Mouse (Mus musculus): Measurements from ENCODE around the gene Fam222a. TPM values are rescaled to one million over a fixed set of nuclear protein-coding genes. Genes with fewer than 3 reads are reported as not detected.

The Fam222a gene
- polyA plus RNA-seq, 1 experiment, result 3.4 TPM

DNA sequence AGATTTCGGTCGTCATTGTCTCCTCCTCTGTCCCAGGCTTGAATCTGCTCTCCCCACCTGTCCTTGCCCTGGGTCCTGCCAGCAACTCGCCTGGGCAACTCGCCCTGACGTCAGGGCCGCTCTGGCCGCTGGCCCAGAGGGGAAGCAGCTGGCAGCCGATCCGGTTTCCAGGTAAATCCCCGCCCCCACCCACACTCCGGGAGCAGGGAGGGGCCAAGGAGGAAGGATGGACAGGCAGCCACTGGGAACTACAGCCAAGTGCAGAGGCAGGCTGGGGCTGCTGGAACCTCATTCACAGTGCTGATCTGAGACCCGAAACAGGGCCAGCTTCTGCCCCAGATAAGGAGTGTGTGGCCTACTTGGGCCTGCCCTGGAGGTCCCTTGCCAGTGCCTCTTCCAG lies 2.5 kb upstream of the Fam222a start:
- H3K4me3 ChIP-seq (ENCODE audit: low read depth, low read length), result peak overlapping the region; percentile 63
- no peak for TF ChIP-seq CTCF (IDR thresholded peaks at IDR 0.05; ENCODE audit: low read depth, low read length)
- TF ChIP-seq EP300 (IDR thresholded peaks at IDR 0.05; ENCODE audit: insufficient read depth, low read depth, low read length), result peak; percentile 91
- TF ChIP-seq POLR2A (IDR thresholded peaks at IDR 0.05; ENCODE audit: insufficient read depth, low read length), result peak; percentile 64
- peaks cover 3% of the 10 kb centered on the region for H3K4me1 ChIP-seq (ENCODE audit: control insufficient read depth, insufficient read depth, low read length)
- H3K27ac ChIP-seq (ENCODE audit: insufficient read depth, low read length), result peak overlapping the region; percentile 84
- H3K27me3 ChIP-seq (ENCODE audit: control insufficient read depth, insufficient read depth, low read length, poor library complexity, severe bottlenecking), result no peaks in the 10 kb centered on the region
- peak overlapping the region; percentile 43 for H3K9ac ChIP-seq (ENCODE audit: low read depth, poor library complexity, severe bottlenecking)
- H3K36me3 ChIP-seq (ENCODE audit: control insufficient read depth, insufficient read depth, low read length, poor library complexity, severe bottlenecking), result no peaks in the 10 kb centered on the region
- peaks cover 5% of the 10 kb centered on the region; the same call in 1 of the 2 replicates for H3K9me3 ChIP-seq (replicated peaks; ENCODE audit: control insufficient read depth, insufficient read depth, low read length, poor library complexity, severe bottlenecking)

GRCm38 (mm10) chr5:114565751-114566150 lies 2.1 kb upstream of the Fam222a start:
- Histone ChIP-seq H3K9me3 (replicated peaks; ENCODE audit: control insufficient read depth, insufficient read depth, low read length, poor library complexity, severe bottlenecking) (peaks cover 5% of the 10 kb centered on the region; the same call in 1 of the 2 replicates), H3K27ac (ENCODE audit: insufficient read depth, low read length) (peak overlapping the region; percentile 65), H3K36me3 (ENCODE audit: control insufficient read depth, insufficient read depth, low read length, poor library complexity, severe bottlenecking) (no peaks in the 10 kb centered on the region), H3K9ac (ENCODE audit: low read depth, poor library complexity, severe bottlenecking) (peak overlapping the region; percentile 43), H3K4me1 (ENCODE audit: control insufficient read depth, insufficient read depth, low read length) (peaks cover 3% of the 10 kb centered on the region), H3K4me3 (ENCODE audit: low read depth, low read length) (no peak overlapping the region), H3K27me3 (ENCODE audit: control insufficient read depth, insufficient read depth, low read length, poor library complexity, severe bottlenecking) (no peaks in the 10 kb centered on the region)
- TF ChIP-seq EP300 (IDR thresholded peaks at IDR 0.05; ENCODE audit: insufficient read depth, low read depth, low read length) (no peak), POLR2A (IDR thresholded peaks at IDR 0.05; ENCODE audit: insufficient read depth, low read length) (no peak), CTCF (IDR thresholded peaks at IDR 0.05; ENCODE audit: low read depth, low read length) (no peak)

GRCm38 (mm10) chr5:114566461-114566860 lies 1.4 kb upstream of the Fam222a start:
- peaks cover 3% of the 10 kb centered on the region for H3K4me1 ChIP-seq (ENCODE audit: control insufficient read depth, insufficient read depth, low read length)
- H3K27me3 ChIP-seq (ENCODE audit: control insufficient read depth, insufficient read depth, low read length, poor library complexity, severe bottlenecking), result no peaks in the 10 kb centered on the region
- no peak for TF ChIP-seq POLR2A (IDR thresholded peaks at IDR 0.05; ENCODE audit: insufficient read depth, low read length)
- no peak for TF ChIP-seq CTCF (IDR thresholded peaks at IDR 0.05; ENCODE audit: low read depth, low read length)
- no peak for TF ChIP-seq EP300 (IDR thresholded peaks at IDR 0.05; ENCODE audit: insufficient read depth, low read depth, low read length)

DNA sequence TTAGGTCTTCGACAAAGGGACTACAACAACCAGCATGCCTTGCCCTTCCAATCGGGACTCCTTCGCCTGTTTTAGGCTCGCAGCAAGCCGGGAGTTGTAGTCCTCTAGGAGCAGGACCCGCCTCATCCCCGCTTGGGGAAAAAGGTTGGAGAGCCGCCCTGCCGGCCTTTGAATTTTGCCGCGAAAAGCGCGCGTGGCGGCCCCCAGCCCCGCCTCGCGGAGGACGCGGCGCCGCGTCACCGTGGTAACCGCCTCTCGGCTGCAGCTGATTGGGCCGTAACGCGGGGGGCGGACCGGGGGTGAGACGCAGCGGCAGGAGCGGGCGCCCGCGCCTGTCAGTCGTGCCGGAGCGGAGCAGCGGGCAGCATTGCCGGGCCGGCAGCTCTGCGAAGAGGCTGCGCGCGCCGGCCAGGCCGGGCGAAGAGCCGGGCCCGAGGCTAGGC lies 720 bp upstream of the Fam222a start:
- Histone ChIP-seq H3K4me3 (ENCODE audit: low read depth, low read length) (peak overlapping the region; percentile 88), H3K36me3 (ENCODE audit: control insufficient read depth, insufficient read depth, low read length, poor library complexity, severe bottlenecking) (no peaks in the 10 kb centered on the region), H3K9ac (ENCODE audit: low read depth, poor library complexity, severe bottlenecking) (peak overlapping the region; percentile 48), H3K9me3 (replicated peaks; ENCODE audit: control insufficient read depth, insufficient read depth, low read length, poor library complexity, severe bottlenecking) (peaks cover 5% of the 10 kb centered on the region; the same call in 1 of the 2 replicates), H3K27ac (ENCODE audit: insufficient read depth, low read length) (no peak overlapping the region), H3K27me3 (ENCODE audit: control insufficient read depth, insufficient read depth, low read length, poor library complexity, severe bottlenecking) (no peaks in the 10 kb centered on the region), H3K4me1 (ENCODE audit: control insufficient read depth, insufficient read depth, low read length) (peaks cover 6% of the 10 kb centered on the region)
- TF ChIP-seq POLR2A (IDR thresholded peaks at IDR 0.05; ENCODE audit: insufficient read depth, low read length) (no peak), CTCF (IDR thresholded peaks at IDR 0.05; ENCODE audit: low read depth, low read length) (no peak), EP300 (IDR thresholded peaks at IDR 0.05; ENCODE audit: insufficient read depth, low read depth, low read length) (no peak)

More at GRCm38 (mm10) chr5:114566461-114566860, 1.4 kb upstream of the Fam222a start:
- Histone ChIP-seq H3K27ac (ENCODE audit: insufficient read depth, low read length) (no peak overlapping the region), H3K9ac (ENCODE audit: low read depth, poor library complexity, severe bottlenecking) (no peak overlapping the region), H3K36me3 (ENCODE audit: control insufficient read depth, insufficient read depth, low read length, poor library complexity, severe bottlenecking) (no peaks in the 10 kb centered on the region), H3K9me3 (replicated peaks; ENCODE audit: control insufficient read depth, insufficient read depth, low read length, poor library complexity, severe bottlenecking) (peaks cover 5% of the 10 kb centered on the region; the same call in 1 of the 2 replicates), H3K4me3 (ENCODE audit: low read depth, low read length) (no peak overlapping the region)

- peaks cover 16% of the 10 kb centered on the region for H3K4me1 ChIP-seq (ENCODE audit: control insufficient read depth, insufficient read depth, low read length)
- no peak overlapping the region for H3K27ac ChIP-seq (ENCODE audit: insufficient read depth, low read length)
- H3K27me3 ChIP-seq (ENCODE audit: control insufficient read depth, insufficient read depth, low read length, poor library complexity, severe bottlenecking), result no peaks in the 10 kb centered on the region
Measured at GRCm38 (mm10) chr5:114568818-114569217, 1.0 kb downstream of the Fam222a start.

DNA sequence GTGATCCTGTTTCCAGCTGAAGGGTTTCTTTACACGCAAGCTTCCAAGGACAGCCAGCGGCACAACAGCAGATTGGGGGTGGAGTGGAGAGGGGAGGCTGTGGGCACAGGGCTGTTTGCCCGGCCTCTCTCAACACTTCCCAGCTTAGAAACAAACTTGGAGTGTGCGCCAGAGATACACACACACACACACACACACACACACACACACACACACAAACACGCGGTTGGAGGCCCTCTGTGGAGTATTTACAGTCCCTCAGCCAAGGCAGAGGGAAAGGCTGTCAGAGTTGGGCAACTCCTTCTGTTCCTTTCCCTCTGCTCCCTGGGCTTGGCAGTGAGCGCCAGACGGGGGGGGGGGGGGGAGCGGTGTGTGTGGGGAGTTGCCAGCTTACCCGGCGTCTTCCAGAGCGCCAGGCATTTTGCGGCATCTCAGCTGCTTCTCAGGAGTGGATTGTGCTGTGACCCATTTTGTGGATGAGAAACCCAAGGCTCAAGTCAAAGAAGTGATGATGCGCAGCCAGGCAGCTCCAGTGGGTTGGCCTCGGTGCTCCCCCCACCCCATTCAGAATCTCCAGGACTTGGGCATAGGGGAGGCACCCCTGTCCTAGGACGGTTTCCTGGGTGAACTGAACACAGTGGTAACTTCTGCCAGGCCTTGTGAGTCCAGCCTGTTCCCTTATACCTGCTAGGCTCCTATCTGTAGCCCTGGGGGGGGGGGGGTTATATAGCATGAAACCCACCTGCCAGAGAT lies 2.3 kb downstream of the Fam222a start:
- H3K4me3 ChIP-seq (ENCODE audit: low read depth, low read length), result 0 out of 2 replicates have a peak overlapping the region, but pooled peaks have one; percentile 9
- no peaks in the 10 kb centered on the region for H3K27me3 ChIP-seq (ENCODE audit: control insufficient read depth, insufficient read depth, low read length, poor library complexity, severe bottlenecking)
- H3K27ac ChIP-seq (ENCODE audit: insufficient read depth, low read length), result no peak overlapping the region

More at GRCm38 (mm10) chr5:114568818-114569217, 1.0 kb downstream of the Fam222a start:
- no peaks in the 10 kb centered on the region for H3K36me3 ChIP-seq (ENCODE audit: control insufficient read depth, insufficient read depth, low read length, poor library complexity, severe bottlenecking)
- peak overlapping the region; percentile 88 for H3K4me3 ChIP-seq (ENCODE audit: low read depth, low read length)
- TF ChIP-seq EP300 (IDR thresholded peaks at IDR 0.05; ENCODE audit: insufficient read depth, low read depth, low read length), result no peak
- TF ChIP-seq CTCF (IDR thresholded peaks at IDR 0.05; ENCODE audit: low read depth, low read length), result no peak
- TF ChIP-seq POLR2A (IDR thresholded peaks at IDR 0.05; ENCODE audit: insufficient read depth, low read length), result no peak
- H3K9me3 ChIP-seq (replicated peaks; ENCODE audit: control insufficient read depth, insufficient read depth, low read length, poor library complexity, severe bottlenecking), result no peaks in the 10 kb centered on the region
- peak overlapping the region; percentile 48 for H3K9ac ChIP-seq (ENCODE audit: low read depth, poor library complexity, severe bottlenecking)

More for the DNA sequence above, 2.3 kb downstream of the Fam222a start:
- Histone ChIP-seq H3K9ac (ENCODE audit: low read depth, poor library complexity, severe bottlenecking) (no peak overlapping the region), H3K36me3 (ENCODE audit: control insufficient read depth, insufficient read depth, low read length, poor library complexity, severe bottlenecking) (no peaks in the 10 kb centered on the region), H3K4me1 (ENCODE audit: control insufficient read depth, insufficient read depth, low read length) (peaks cover 19% of the 10 kb centered on the region), H3K9me3 (replicated peaks; ENCODE audit: control insufficient read depth, insufficient read depth, low read length, poor library complexity, severe bottlenecking) (no peaks in the 10 kb centered on the region)
- TF ChIP-seq EP300 (IDR thresholded peaks at IDR 0.05; ENCODE audit: insufficient read depth, low read depth, low read length), result no peak
- TF ChIP-seq POLR2A (IDR thresholded peaks at IDR 0.05; ENCODE audit: insufficient read depth, low read length), result no peak
- no peak for TF ChIP-seq CTCF (IDR thresholded peaks at IDR 0.05; ENCODE audit: low read depth, low read length)

Data from ES-Bruce4 (cell line).